Mouse (Mus musculus) cerebellum, postnatal 10 days (tissue): ENCODE measurements at regions not wholly inside any gene's neighbourhood (a gene's known extent, or its start where the extent isn't known, plus 50 kb on each side); places are given as distances from the start of the nearest gene placed in this dataset.
A peak's percentile ranks its signal among the peaks of the same experiment; 100 is the strongest.
"Not testable (repeated sequence)": the region's sequence is repeated elsewhere in the genome, so short reads cannot be mapped to it uniquely, and the experiment has no call there.

ENCODE experiments used
- DNase-seq, 2 experiments: peaks; one replicate each; pipeline ENCODE4 v3.0.0; 2021; ENCODE audit warnings: mixed read lengths in 2 of 2

DNA sequence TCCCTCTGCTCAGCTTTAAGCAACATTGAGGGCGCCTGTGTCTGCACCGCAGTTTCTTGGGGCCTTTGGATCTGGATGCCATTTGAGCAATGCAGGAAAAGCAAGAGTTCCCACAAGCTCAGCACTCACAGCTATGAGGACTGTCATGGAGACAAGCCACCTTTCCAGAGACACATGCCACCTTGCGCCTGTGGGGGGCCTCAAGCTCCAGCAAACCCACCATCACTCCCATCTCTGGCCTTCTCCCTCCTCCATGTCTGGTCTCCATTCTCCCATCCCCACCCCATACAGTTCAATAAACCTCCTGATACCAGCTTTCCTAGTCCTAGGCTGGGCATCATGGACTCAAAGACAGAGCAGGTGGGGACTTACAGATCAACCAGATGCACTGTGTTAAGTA, 97.8 kb downstream of the Wdr11 start:
- DNase-seq = no peak

GRCm38 (mm10) chr7:129690868-129691267, 99.2 kb downstream of the Wdr11 start:
- no peak for DNase-seq

DNA sequence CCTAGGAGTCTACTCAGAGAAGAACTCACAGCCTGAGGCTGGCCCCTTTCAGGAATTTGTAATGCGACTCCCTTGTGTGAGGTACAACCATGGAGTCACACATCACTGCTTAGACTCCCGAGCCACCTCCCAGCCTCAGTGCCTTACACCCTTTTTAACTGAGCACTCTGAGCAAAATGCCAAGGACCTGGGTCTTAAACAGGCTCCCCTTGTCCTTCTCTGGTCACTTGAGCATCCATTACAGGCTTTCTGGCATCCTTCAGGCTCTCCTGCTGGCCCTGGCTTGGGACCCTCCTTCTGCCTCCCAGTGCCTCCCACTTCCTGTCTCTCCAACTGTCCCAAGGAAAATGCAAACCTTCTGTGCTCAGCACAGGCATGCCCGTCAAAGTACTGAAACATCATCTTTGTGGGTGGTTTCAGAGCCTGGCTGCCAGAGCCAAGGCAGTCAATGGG, 100.0 kb downstream of the Wdr11 start:
- peak; percentile 33 to 56 for DNase-seq

- no peak for DNase-seq
Observed at GRCm38 (mm10) chr7:129693635-129694034, 102.0 kb downstream of the Wdr11 start.

GRCm38 (mm10) chr7:129694168-129694567, 102.5 kb downstream of the Wdr11 start:
- no peak for DNase-seq

GRCm38 (mm10) chr7:129699931-129700570, 108.4 kb downstream of the Wdr11 start:
- no peak for DNase-seq

GRCm38 (mm10) chr7:129727559-129727958, 135.9 kb downstream of the Wdr11 start:
- no peak for DNase-seq

- peak in 1 of 2 experiments; percentile 4 for DNase-seq
Observed at GRCm38 (mm10) chr7:129729709-129730238, 138.1 kb downstream of the Wdr11 start.

GRCm38 (mm10) chr7:129730785-129731352, 139.2 kb downstream of the Wdr11 start:
- DNase-seq = no peak

GRCm38 (mm10) chr7:129742657-129743056, 151.0 kb downstream of the Wdr11 start:
- no peak for DNase-seq

GRCm38 (mm10) chr7:129743955-129744666, 152.4 kb downstream of the Wdr11 start:
- DNase-seq = peak in 1 of 2 experiments; percentile 11

DNA sequence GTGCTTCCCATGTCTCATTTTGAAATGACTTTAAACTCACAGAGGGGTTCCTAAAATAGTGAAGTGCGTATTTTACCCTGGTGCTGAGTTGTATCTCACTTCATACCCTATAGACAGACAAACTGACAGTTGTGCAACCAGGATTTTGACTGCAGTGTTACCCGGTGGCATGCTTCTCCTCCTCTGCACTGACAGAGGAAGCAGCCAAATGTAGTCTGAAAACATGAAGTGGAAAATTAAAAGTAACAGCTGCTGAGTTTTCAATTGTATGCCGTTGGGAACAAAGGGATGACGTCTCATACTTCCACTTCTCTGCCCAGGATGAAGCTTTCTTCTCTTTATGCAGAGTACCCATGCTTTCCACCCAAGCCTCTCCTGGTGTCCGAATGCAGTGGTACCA, 155.0 kb downstream of the Wdr11 start:
- no peak for DNase-seq

GRCm38 (mm10) chr7:129750936-129751335, 159.3 kb downstream of the Wdr11 start:
- DNase-seq = no peak

- DNase-seq = peak in 1 of 2 experiments; percentile 29
Observed at GRCm38 (mm10) chr7:129754737-129755136, 163.1 kb downstream of the Wdr11 start.

- no peak for DNase-seq
Observed at GRCm38 (mm10) chr7:129756138-129756537, 164.5 kb downstream of the Wdr11 start.

DNA sequence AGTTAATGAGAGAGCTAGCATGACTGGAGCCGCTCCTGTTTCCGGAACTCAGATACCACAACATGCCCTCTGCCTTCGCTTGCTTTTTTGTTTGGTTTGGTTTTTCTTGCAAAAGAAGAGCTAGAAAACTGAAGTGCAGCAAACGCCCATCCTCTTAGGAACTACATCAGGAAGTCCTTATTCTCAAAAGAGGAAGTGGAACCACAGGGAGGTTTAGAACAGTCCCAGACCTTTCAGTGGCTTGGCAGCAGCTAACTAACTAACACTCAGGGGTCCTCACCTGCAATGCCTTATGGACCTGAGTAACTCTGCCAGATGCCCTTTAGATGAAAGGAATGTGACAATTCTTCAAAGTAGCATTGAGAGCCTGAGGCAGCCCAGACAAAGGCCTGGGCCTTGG, 168.2 kb downstream of the Wdr11 start:
- DNase-seq = no peak

GRCm38 (mm10) chr7:129760386-129760785, 168.7 kb downstream of the Wdr11 start:
- DNase-seq = peak in 1 of 2 experiments; percentile 28

- no peak for DNase-seq
Observed at GRCm38 (mm10) chr7:129763754-129764153, 172.1 kb downstream of the Wdr11 start.

DNA sequence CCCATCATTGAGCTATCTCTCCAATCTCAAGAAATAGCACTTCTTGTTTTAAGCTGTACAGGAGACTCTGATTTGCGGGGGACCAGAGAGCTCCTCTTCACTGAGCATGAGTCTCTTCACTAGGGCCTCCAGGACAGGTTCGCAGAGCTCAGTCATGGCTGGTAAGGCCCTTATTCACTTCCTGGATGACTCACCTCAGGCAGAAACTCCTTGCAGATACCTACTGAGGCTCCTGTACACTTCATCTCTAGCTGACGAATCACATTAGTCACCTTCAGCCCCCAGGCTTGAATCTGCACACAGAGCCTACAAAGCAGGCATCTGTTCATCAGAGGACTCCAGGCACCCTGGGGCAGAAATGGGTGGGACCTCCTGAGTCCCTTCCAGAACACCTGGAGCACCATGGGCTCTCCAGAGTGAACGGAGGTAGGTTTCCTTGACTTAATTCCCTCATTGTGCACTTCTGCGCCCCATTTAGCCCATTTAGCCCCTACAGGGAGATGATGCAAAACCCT, 172.8 kb downstream of the Wdr11 start:
- no peak for DNase-seq

GRCm38 (mm10) chr7:129765681-129766080, 174.0 kb downstream of the Wdr11 start:
- DNase-seq = no peak

DNA sequence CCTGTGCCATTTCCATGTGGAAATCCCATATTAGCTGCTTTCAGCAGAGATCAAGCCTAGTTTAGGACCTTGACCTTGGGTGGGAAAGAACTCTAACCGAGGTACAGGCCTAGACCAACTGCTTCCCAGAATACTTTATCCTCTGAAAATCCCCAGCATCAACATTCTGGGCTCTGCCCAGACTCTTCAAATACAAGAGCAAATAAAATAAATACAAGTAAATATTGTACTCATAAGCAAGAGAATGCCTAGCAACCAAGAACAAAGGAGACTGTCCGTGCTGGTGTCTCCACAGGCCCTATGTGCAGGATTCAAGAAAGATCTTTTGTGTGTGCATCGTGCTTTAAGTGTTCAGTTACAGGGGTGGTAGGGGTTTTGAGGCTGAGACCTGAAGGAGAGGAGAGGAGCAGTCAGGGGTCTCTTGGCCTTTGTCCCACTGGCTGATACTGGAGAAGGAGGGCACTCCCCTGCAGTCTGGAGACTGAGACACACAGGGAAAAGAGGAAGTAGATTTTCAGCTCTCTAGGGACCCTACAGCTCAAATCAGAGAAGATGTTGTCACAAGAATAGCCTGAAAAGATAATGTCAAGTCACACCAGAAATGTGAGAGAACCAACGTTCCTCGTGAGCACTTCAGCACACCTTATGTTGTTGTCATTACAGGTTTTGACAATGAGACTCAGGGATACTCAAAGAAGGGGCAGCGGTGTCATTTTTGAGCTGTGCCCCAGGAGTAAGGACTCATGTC, 174.6 kb downstream of the Wdr11 start:
- DNase-seq = no peak

GRCm38 (mm10) chr7:129769673-129770072, 178.0 kb downstream of the Wdr11 start:
- not testable (repeated sequence) for DNase-seq

- no peak for DNase-seq
Observed at GRCm38 (mm10) chr7:129771876-129772275, 180.2 kb downstream of the Wdr11 start.
